Mouse (Mus musculus) heart, postnatal 25 days (tissue): ENCODE data around the gene Gm10406. TPM values are rescaled to one million over a fixed set of nuclear protein-coding genes. Genes with fewer than 3 reads are reported as not detected.
"Not testable (repeated sequence)": the region's sequence is repeated elsewhere in the genome, so short reads cannot be mapped to it uniquely, and the experiment has no call there.

Source experiments
- DNase-seq: peaks from one replicate; pipeline ENCODE4 v3.0.0; 2022; ENCODE audit warnings: low spot score
- intact Hi-C: fragments of 180-260 bp; cut with DNase I; formaldehyde crosslinking; loops from one replicate; pipeline ENCODE4 v1.15.1; 2025
- total RNA-seq, 2 experiments: library from RNA; stranded (reverse); gene quantifications; 2 replicates each; pipeline ENCODE4 v1.2.3; 2021

Gene Gm10406
- total RNA-seq = under 1 TPM in 1 of 2 experiments, not detected in 1; 0.17 TPM

- peak; percentile 67 for DNase-seq
- intact Hi-C loops = not testable (repeated sequence)
These were observed at the start of gene Gm10406 for GRCm38 (mm10) chr14:7026781-7027749. Gene Gm10406 (minus strand): TSS chr14:7027449.

GRCm38 (mm10) chr14:7044870-7045269 is 17.6 kb upstream of the Gm10406 start, which contains the start of gene Gm3685:
Gene Gm3685 (minus strand): TSS chr14:7044970.
- DNase-seq, intact Hi-C loops: not testable (repeated sequence)

- DNase-seq, intact Hi-C loops: not testable (repeated sequence)
These were observed 975 bp downstream of the Gm10406 start for GRCm38 (mm10) chr14:7026274-7026673.

- DNase-seq, intact Hi-C loops: not testable (repeated sequence)
These were observed 53.5 kb downstream of the Gm10406 start, which contains the start of gene Gm6356 for GRCm38 (mm10) chr14:6973718-6974117. Gene Gm6356 (minus strand): TSS chr14:6973818.

Other genes starting within 250 kb of the Gm10406 start
- not detected for gene Gm3642, start 187.1 kb downstream of the Gm10406 start, total RNA-seq
- under 1 TPM; 0.13 to 0.36 TPM for gene Gm3667, start 137.5 kb downstream of the Gm10406 start, total RNA-seq
- not detected for gene Gm6356, start 53.6 kb downstream of the Gm10406 start, total RNA-seq
- gene Gm3685, start 17.5 kb upstream of the Gm10406 start, total RNA-seq = not detected
- gene Gm3696, start 73.2 kb upstream of the Gm10406 start, total RNA-seq = under 1 TPM in 1 of 2 experiments, not detected in 1; 0.22 TPM
- gene Gm6676, start 98.0 kb upstream of the Gm10406 start, total RNA-seq = not detected
- gene Gm3512, start 147.1 kb upstream of the Gm10406 start, total RNA-seq = under 1 TPM; 0.14 to 0.26 TPM
- gene Gm16434, start 167.1 kb upstream of the Gm10406 start, total RNA-seq = not detected
- not detected for gene Gm3727, start 237.3 kb upstream of the Gm10406 start, total RNA-seq